Mouse (Mus musculus) hindbrain, postnatal 0 days (tissue): ENCODE measurements around the gene Doc2g. TPM values are rescaled to one million over a fixed set of nuclear protein-coding genes. Genes with fewer than 3 reads are reported as not detected.
"Not testable (repeated sequence)": the region's sequence is repeated elsewhere in the genome, so short reads cannot be mapped to it uniquely, and the experiment has no call there.

Source experiments
- ATAC-seq: fragments of 200-750 bp; cut with Nextera tagmentation; 2 replicates; pipeline ENCODE4 v1.8.0; 2017; ENCODE audit warnings: mild to moderate bottlenecking, moderate TSS enrichment, moderate library complexity
- DNase-seq: peaks from one replicate; pipeline ENCODE4 v3.0.0-alpha.2; 2015; ENCODE audit warnings: low spot score
- H3K27ac ChIP-seq: fragments of 300-500 bp; sonication (generic); 2 replicates; pipeline ENCODE4 v1.5.1; 2014; ENCODE audit warnings: mild to moderate bottlenecking
- H3K27me3 ChIP-seq: fragments of 300-500 bp; sonication (generic); 2 replicates; pipeline ENCODE4 v1.6.1; 2014; ENCODE audit warnings: low read length, mixed read lengths; ENCODE audit not compliant: insufficient read depth
- H3K36me3 ChIP-seq: fragments of 300-500 bp; sonication (generic); 2 replicates; pipeline ENCODE4 v1.6.1; 2014; ENCODE audit warnings: low read length, mixed read lengths; ENCODE audit not compliant: insufficient read depth
- H3K4me1 ChIP-seq: fragments of 300-500 bp; sonication (generic); 2 replicates; pipeline ENCODE4 v1.6.1; 2014; ENCODE audit warnings: antibody characterized with exemption, low read length, mixed read lengths; ENCODE audit not compliant: insufficient read depth
- H3K4me2 ChIP-seq: fragments of 300-500 bp; sonication (generic); 2 replicates; pipeline ENCODE4 v1.6.1; 2014; ENCODE audit warnings: low read depth, mild to moderate bottlenecking, low read length, moderate library complexity, mixed read lengths
- H3K4me3 ChIP-seq: fragments of 300-500 bp; sonication (generic); 2 replicates; pipeline ENCODE4 v1.5.1; 2014; ENCODE audit warnings: low read length
- H3K9ac ChIP-seq: fragments of 300-500 bp; sonication (generic); replicated peaks from 2 replicates; pipeline ENCODE4 v1.6.1; 2014; ENCODE audit warnings: mild to moderate bottlenecking, low read length, moderate library complexity, mixed read lengths
- H3K9me3 ChIP-seq: fragments of 300-500 bp; sonication (generic); 2 replicates; pipeline ENCODE4 v1.6.1; 2016; ENCODE audit warnings: low read length, mixed read lengths
- CTCF ChIP-seq: IDR thresholded peaks from 2 replicates; pipeline ENCODE4 v1.5.1; 2016; ENCODE audit warnings: antibody characterized with exemption, control low read depth, low read depth
- whole genome bisulfite sequencing: fragments of 180-500 bp; shearing (Covaris S2); extraction: QIAGEN DNeasy Blood & Tissue Kit; methylation state at CpG from one replicate; pipeline ENCODE4 v1.1.7; 2014; 5-methylcytosine and 5-hydroxymethylcytosine counted together
- polyA plus RNA-seq: library from polyadenylated mRNA; unstranded; fragments of >200 nt; fragmentation: Nextera tagmentation; extraction: Ambion mirVana; gene quantifications from 2 replicates; pipeline ENCODE4 v1.2.1, GENCODE M21; 2015
- total RNA-seq: library from RNA; depleted of rRNA; stranded (reverse); fragments of >200 nt; gene quantifications from 2 replicates; pipeline ENCODE4 v1.2.3, GENCODE M21; 2014; rRNA removed

Gene Doc2g
- total RNA-seq (3.7 and 3.9 TPM in 2 replicates), polyA plus RNA-seq (3.5 and 3.7 TPM in 2 replicates)

DNA sequence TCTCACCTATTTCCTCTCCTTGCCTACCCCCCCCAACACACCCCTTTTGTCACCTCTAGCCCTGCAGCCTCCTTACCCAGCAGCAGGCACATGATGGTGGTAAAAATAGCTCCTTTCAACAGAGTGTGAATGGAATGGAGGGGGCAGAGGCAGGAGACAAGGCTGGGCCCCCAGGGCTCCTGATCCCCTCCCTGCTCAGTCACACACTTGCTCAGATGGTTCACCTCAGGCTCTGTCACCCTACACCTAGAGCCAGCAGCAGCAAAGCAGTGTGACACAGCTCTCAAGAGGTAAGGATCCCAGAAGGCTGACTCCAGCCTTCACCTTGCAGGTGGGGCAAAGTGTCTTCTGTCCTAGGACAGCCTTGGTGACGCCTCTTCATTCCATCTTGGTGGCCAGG lies at the start of gene Doc2g:
Gene Doc2g (plus strand): TSS at position 202 of the 400 bp plus-strand sequence.
- 91% methylated on average over 1 of the region's 1 CpGs for WGBS
- ATAC-seq: no peak
- DNase-seq: no peak
- Histone ChIP-seq H3K9ac (no peak within 1 kb of the TSS), H3K36me3 (peaks cover 24% of the 10 kb centered on the region; the same call in 1 of the 2 replicates), H3K4me2 (no peak within 1 kb of the TSS), H3K27me3 (no peaks in the 10 kb centered on the region), H3K27ac (no peak within 1 kb of the TSS), H3K4me3 (no peak within 1 kb of the TSS), H3K4me1 (peaks cover 12% of the 10 kb centered on the region; the same call in 1 of the 2 replicates), H3K9me3 (no peaks in the 10 kb centered on the region)
- no peak for TF ChIP-seq CTCF

DNA sequence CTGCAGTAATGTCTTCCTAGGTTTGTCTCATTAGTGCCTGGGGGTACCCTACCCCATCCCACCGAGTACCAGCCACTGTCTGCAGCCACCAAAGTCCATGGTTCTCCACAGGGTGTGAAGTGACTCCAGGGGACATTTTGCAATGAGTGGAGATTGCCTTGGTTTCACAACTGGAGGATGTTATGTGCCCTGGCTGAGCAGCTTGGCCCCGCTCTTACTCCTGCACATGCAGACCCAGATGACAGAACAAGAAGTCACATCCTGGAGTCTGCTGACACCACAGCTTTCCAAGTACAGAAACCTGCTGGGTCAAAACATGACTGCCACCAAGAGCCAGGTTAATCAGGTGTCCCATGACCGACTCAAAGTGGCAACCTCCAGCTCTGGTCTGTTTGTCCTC lies 48.1 kb upstream of the Doc2g start:
- no peak overlapping the region for H3K4me3 ChIP-seq
- H3K27ac ChIP-seq: no peak overlapping the region
- H3K9me3 ChIP-seq: no peaks in the 10 kb centered on the region
- ATAC-seq (no peak), DNase-seq (no peak)
- H3K27me3 ChIP-seq: no peaks in the 10 kb centered on the region
- TF ChIP-seq CTCF: no peak
- no peaks in the 10 kb centered on the region for H3K36me3 ChIP-seq
- no peak overlapping the region for H3K9ac ChIP-seq
- 74% methylated on average over 3 of the region's 3 CpGs for WGBS
- H3K4me2 ChIP-seq: no peak overlapping the region
- H3K4me1 ChIP-seq: no peaks in the 10 kb centered on the region

DNA sequence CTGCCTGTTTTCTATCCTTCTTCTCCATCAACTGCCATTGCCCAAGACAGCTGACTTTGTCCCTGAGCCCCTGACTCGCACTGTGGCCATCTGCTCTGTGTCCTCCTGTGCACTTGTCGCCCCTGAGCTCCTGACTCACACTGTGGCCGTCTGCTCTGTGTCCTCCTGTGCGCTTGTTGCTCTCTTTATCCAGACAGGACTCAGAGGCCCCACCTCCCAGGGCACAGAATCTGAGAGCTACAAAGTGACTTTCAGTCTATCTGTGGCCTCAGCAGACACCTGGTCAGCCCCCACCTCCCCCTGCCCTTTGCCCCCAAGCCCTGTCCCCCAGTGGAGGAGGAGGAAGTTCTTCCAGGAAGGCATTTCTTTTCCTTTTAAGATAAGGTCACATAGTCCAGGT lies 47.3 kb upstream of the Doc2g start:
- H3K4me3 ChIP-seq: no peak overlapping the region
- 53% methylated on average over 4 of the region's 4 CpGs for WGBS
- no peak for ATAC-seq
- H3K9ac ChIP-seq: no peak overlapping the region
- no peak for TF ChIP-seq CTCF
- no peaks in the 10 kb centered on the region for H3K9me3 ChIP-seq
- no peak for DNase-seq
- no peaks in the 10 kb centered on the region for H3K4me1 ChIP-seq
- no peak overlapping the region for H3K27ac ChIP-seq
- H3K4me2 ChIP-seq: no peak overlapping the region
- H3K36me3 ChIP-seq: no peaks in the 10 kb centered on the region
- H3K27me3 ChIP-seq: no peaks in the 10 kb centered on the region

GRCm38 (mm10) chr19:3957296-3958036 lies 45.6 kb upstream of the Doc2g start:
- H3K4me1 ChIP-seq, ATAC-seq, H3K27ac ChIP-seq, H3K36me3 ChIP-seq, H3K4me2 ChIP-seq, H3K9me3 ChIP-seq, DNase-seq, H3K27me3 ChIP-seq, H3K4me3 ChIP-seq, H3K9ac ChIP-seq: not testable (repeated sequence)
- WGBS: 72% methylated on average over 5 of the region's 5 CpGs

DNA sequence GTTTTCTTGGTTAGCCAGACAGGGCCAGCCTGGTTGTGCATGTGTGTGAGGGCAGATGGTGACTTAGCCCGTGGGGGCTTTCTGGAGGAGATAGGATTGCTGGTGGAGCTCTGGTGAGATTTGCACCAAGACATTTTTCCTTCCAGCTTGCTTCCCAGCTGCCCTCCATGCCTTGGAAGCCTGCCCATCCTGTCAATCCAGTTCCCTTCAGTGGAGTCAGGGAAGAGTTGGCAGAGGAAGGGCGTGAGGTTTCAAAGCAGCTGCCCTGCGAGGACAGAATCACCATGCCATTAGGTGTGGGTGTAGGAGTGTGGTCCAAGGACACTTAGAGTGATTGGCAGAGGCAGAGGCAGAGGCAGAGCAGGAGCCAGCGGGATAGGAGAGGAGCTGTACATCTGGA lies 44.6 kb upstream of the Doc2g start, which contains the start of gene Aldh3b3:
Gene Aldh3b3 (plus strand): TSS at position 176 of the 400 bp plus-strand sequence.
- no peaks in the 10 kb centered on the region for H3K9me3 ChIP-seq
- no peak within 1 kb of the TSS for H3K9ac ChIP-seq
- H3K27me3 ChIP-seq: no peaks in the 10 kb centered on the region
- ATAC-seq (peak; percentile 24; the same call in 1 of the 2 replicates), DNase-seq (peak; percentile 47)
- no peak for TF ChIP-seq CTCF
- 52% methylated on average over 4 of the region's 4 CpGs for WGBS
- no peak within 1 kb of the TSS for H3K27ac ChIP-seq
- H3K36me3 ChIP-seq: no peaks in the 10 kb centered on the region
- H3K4me1 ChIP-seq: no peaks in the 10 kb centered on the region
- no peak within 1 kb of the TSS for H3K4me2 ChIP-seq
- H3K4me3 ChIP-seq: no peak within 1 kb of the TSS

DNA sequence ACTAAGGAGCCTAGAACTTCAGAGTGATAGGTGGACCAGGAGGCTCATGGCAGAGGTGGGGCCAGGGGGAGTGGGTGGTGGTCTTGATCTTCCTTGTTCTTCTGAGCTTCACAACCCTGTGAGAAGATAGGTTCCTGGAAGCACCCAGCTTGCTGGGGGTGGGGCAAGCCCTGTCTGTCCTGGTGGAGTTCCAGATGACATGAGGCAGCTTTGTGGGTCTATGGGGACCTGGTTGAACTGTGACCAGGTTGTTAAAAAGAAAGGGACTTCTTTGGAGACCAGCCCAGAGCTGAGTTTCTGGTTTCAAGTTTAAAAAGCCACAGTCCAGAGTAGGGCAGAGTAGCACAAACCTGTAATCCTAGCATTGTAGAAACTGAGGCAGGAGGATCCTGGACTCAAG lies 44.1 kb upstream of the Doc2g start:
- Histone ChIP-seq H3K4me3 (no peak overlapping the region), H3K4me1 (no peaks in the 10 kb centered on the region), H3K9me3 (no peaks in the 10 kb centered on the region), H3K9ac (no peak overlapping the region), H3K4me2 (no peak overlapping the region), H3K27ac (no peak overlapping the region), H3K36me3 (no peaks in the 10 kb centered on the region), H3K27me3 (no peaks in the 10 kb centered on the region)
- ATAC-seq: no peak
- no peak for DNase-seq
- no peak for TF ChIP-seq CTCF

DNA sequence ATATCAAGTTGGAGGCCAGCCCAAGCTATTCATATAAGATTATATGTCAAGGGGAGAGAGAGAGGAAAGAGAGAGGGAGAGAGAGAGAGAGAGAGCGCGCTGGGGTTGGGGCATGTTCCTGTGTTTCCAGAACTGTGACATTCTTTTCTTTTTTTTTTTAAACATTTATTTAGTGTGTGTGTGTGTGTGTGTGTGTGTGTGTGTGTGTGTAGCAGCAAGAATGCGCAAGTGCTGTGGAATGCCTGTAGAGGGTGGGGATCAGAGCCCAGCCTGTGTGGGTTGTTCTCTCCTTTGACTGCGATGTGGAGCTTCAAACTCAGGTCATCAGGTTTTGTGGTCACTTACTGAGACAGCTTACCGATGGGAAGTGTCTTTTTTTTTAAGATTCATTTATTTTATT lies 42.9 kb upstream of the Doc2g start:
- H3K27ac ChIP-seq: no peak overlapping the region
- no peak overlapping the region for H3K4me2 ChIP-seq
- no peak overlapping the region for H3K4me3 ChIP-seq
- H3K9me3 ChIP-seq: no peaks in the 10 kb centered on the region
- H3K4me1 ChIP-seq: no peaks in the 10 kb centered on the region
- no peak for TF ChIP-seq CTCF
- no peak for DNase-seq
- H3K36me3 ChIP-seq: no peaks in the 10 kb centered on the region
- WGBS: 87% methylated on average over 5 of the region's 5 CpGs
- H3K9ac ChIP-seq: no peak overlapping the region
- H3K27me3 ChIP-seq: no peaks in the 10 kb centered on the region
- no peak for ATAC-seq

- not testable (repeated sequence) for H3K4me2 ChIP-seq, H3K9ac ChIP-seq, H3K9me3 ChIP-seq, H3K27ac ChIP-seq, H3K36me3 ChIP-seq, ATAC-seq, DNase-seq, H3K4me3 ChIP-seq, H3K27me3 ChIP-seq, H3K4me1 ChIP-seq
- WGBS: 62% methylated on average over 6 of the region's 6 CpGs
Observed at GRCm38 (mm10) chr19:3961805-3962204, 41.3 kb upstream of the Doc2g start.
